Mouse (Mus musculus) CD4-positive, CD25-positive, alpha-beta regulatory T cell, adult 2 months (primary cell): Measurements from ENCODE around the gene Nup214.
"Not testable (repeated sequence)": the region's sequence is repeated elsewhere in the genome, so short reads cannot be mapped to it uniquely, and the experiment has no call there.

Experiments used
- DNase-seq: peaks from one replicate; pipeline ENCODE4 v3.0.0-alpha.2; 2012; ENCODE audit warnings: low read depth, low spot score

The Nup214 gene

GRCm38 (mm10) chr2:31963491-31963890, 10.7 kb upstream of the Nup214 start:
- DNase-seq, result no peak

GRCm38 (mm10) chr2:31964191-31964590, 10.0 kb upstream of the Nup214 start:
- no peak for DNase-seq

GRCm38 (mm10) chr2:31965110-31965509, 9.1 kb upstream of the Nup214 start:
- peak; percentile 78 for DNase-seq

DNA sequence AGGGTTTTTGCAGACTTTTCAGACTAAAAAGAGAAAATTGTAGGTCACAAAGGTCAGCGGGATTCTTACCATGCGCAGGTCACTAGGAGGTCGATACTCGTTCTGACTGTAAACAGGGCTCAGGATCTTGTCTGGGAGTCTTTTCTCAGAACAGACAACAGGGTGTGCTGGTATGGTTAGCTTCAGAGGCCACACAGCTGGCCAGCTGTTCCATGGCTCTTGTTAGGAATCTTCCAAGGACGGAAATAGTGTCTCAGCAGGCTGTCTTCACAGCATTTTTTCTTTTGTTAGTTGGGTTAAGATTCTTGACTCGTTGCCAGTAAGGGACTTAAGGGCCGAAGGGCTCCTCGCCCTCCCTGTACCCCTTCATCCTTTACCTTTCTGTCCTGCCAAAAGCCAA, 7.4 kb upstream of the Nup214 start:
- no peak for DNase-seq

DNA sequence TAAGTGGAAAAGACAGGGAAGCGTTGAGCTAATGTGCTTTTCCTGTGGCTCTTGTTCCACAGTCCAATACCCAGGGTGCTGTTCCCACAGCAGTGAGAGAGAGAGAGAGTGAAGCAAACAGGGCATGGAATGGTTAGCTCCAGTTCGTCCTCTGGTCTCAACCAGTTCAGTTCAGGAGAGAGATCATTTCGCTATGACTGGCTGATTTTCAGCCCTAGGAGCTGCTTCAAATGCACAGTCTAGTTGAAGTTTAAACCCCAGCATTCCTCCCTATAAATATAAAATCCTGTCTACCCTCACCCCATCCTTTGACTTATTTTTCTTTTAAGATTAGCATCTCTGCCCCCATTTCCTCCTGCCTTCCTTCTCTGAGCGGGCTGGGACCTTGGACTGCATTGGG, 1.6 kb upstream of the Nup214 start:
- no peak for DNase-seq

DNA sequence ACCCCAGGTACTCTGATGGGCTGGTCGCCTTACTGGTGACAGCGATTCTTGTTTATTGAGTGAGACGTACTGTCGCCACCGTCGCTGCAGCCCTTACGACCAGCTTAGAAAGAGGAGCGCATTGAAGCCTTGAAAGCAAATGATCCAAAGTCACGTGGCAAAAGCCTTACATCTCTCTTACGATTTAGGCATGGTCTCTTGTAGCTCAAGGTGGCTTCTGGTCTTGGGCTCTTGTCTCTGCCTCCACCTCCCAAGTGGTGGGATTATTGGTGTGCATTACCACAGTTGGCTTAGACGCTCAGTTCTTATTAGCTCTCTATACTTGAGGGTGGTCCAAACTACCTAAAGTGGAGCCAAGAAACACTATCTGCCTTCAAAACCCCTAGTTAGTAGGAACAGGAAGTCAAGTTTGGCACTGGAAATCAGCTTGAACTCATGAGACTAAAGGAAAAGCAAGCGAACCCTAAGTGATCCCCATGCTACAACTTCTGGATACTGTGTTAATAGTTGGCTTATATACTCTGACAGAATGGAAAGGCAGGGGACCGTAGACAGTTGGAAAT, 654 bp downstream of the Nup214 start:
- no peak for DNase-seq

GRCm38 (mm10) chr2:31987774-31988173, 13.5 kb downstream of the Nup214 start:
- no peak for DNase-seq

DNA sequence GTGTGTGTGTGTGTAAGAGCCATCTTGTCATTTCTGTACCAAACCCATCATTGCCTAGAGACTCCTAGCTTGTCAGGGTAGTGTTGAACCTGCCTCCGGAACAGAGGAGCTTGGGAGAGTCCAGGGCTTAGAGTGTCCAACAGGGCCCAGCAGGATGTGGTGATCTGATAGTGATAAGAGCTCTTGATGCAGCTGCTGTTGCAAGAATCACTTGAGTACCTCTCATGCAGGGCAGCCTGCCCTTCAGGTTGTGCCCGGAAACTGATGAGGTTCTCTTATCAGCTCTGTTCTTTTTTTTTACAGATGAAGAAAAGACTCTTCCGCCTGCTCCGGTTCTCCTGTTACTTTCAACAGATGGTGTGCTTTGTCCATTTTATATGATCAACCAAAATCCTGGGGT, 16.7 kb downstream of the Nup214 start:
- DNase-seq, result no peak

DNA sequence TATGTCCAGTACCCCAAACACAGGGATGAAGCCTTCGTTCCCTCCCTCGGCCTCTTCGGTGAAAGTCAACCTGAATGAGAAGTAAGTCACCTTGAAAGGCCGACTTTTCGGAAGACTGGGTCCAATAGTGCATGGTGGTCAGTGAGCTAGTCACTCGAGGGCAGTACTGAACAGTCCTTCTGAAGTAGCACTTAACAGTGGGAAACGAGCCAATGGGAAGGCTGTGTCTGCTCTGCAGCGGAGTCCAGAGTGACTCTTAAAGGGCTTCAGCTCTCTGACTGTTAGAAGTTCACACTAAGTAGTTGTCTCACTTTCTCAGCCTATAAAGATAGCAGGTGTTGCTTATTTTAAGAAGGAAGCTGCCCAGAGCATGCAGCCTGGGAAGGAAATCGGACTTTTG, 20.7 kb downstream of the Nup214 start:
- DNase-seq, result no peak

GRCm38 (mm10) chr2:31996060-31996459, 21.8 kb downstream of the Nup214 start:
- DNase-seq, result no peak

DNA sequence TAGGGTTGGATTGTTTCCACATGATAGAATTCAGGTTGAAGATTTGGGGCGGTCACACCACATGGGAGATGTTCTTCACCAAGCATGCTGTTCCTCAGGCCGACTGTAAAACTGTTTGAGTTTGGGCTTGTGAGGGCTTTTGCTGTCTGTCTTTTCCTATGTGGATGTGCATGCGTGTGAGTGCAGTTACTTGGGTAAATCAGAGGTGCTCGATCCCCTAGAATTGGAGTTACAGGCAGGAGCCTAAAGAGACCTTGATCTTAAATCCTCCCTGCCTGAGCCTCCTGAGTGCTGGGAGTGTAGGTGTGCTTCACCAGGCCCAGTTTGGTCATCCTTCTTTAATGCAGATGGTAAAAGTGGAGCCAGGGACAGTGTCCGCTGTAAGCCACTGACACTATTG, 23.3 kb downstream of the Nup214 start:
- no peak for DNase-seq

- DNase-seq, result peak; percentile 64
Observed at GRCm38 (mm10) chr2:31998443-31998842, 24.2 kb downstream of the Nup214 start.

- no peak for DNase-seq
Observed at GRCm38 (mm10) chr2:32008311-32008710, 34.1 kb downstream of the Nup214 start.

DNA sequence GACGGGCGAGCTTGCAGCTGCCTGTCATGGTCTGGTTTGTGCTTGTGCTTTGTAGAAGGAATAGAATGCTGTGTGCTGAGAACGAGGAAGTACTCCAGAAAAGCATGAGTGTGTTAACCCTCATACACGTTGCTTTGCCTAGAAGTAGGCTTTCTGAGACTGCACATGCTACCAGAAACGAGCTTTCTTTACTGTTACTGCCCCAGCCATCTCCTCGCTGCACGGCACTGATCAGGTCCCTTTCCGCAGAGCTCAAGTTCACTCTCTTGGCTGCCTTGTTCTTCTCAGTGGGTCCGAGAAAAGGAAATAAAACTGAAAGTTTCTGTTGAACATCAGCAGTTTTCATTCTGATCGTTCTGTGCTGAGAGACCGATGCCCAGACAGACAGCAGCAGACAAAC, 34.5 kb downstream of the Nup214 start:
- no peak for DNase-seq

DNA sequence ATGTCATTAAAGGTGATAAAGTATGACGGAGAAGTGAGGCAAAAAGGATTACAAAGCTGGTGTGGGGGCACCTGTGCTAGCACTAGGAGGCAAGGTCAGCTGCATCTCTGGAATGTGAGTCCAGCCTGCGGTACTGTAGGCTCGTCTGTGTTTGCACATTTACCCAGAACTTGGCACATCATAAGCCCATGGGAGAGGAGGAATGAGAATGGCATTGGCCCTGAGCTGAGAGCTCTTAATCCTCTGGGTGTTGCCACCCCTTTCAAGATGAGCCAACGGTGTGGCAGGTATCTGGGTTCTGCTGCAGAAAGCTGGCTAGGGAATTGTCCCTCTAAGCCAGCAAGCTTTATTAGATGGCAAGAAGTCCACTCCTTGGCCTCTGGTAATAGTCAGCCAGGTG, 45.5 kb downstream of the Nup214 start:
- no peak for DNase-seq

DNA sequence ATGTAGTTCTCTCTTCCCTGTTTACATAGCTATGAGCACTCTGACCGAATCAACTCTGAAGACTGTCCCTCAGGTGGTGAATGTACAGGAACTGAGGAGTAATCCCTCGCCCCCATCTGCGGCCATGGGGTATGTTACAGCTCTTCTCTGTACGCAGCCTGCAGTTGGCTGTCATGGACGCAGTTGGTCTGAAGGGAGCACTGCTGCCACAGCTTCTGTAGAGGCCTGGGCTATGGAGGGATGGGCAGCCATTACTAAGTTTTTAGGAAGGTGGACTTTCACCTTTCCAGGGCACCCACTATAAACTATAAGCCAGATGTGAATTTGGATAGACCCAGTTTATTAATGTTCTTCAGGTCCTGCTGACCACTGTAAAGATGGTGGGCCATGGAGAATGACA, 46.0 kb downstream of the Nup214 start:
- peak; percentile 47 for DNase-seq

DNA sequence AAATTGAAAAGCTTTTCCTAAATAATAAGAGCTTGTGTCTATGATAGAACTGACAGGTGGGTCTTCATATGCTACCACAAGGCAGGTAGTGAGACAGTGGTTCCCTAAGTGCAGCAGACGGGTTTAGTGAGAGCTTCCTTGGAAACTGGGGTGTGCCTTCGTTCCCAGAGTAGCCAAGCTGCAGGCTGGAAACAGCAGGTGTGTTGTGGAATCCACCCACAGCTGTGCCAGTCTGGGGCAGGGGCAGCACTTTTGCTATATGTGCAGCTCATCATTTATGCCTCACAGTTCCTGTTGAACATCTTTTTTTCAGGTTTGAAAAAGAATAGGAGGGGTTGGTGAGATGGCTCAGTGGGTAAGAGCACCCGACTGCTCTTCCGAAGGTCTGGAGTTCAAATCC, 50.1 kb downstream of the Nup214 start:
- no peak for DNase-seq

- DNase-seq, result no peak
Observed at GRCm38 (mm10) chr2:32029636-32030035, 55.4 kb downstream of the Nup214 start.

DNA sequence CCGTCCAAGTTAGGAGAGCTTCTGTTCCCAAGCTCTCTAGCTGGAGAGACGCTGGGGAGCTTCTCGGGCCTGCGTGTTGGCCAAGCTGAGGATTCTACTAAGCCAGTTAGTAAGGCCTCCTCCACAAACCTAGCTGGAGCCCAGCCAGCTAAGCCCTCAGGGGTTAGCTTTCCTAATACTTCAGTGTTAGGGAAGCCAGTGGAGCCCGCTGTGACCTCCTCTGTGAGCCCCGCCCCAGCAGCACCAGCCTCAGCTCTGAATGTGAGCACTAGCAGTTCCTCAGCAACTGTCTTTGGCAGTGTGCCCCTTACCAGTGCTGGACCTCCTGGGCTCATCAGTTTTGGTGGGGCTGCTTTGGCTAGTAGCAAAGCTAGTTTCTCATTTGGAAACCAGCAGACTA, 59.2 kb downstream of the Nup214 start:
- no peak for DNase-seq

DNA sequence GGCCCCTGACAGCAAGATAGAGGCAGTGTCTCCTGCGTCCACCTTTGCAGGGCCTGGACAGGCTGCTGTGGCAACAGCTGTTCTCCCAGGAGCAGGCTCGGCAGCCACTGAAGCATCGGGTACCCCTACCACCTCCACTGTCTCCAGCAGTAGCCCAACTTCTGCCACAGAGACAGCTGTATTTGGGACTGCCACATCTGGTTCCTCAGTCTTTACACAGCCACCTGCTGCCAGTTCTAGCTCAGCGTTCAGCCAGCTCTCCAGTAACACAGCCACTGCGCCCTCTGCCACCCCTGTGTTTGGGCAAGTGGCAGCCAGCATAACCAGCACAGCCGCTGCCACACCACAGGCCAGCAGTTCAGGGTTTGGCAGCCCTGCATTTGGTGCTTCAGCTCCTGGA, 60.0 kb downstream of the Nup214 start:
- no peak for DNase-seq

- peak; percentile 69 for DNase-seq
Observed at GRCm38 (mm10) chr2:32037279-32037858, 63.1 kb downstream of the Nup214 start.

GRCm38 (mm10) chr2:32038661-32039081, 64.4 kb downstream of the Nup214 start:
- DNase-seq, result peak; percentile 26

DNA sequence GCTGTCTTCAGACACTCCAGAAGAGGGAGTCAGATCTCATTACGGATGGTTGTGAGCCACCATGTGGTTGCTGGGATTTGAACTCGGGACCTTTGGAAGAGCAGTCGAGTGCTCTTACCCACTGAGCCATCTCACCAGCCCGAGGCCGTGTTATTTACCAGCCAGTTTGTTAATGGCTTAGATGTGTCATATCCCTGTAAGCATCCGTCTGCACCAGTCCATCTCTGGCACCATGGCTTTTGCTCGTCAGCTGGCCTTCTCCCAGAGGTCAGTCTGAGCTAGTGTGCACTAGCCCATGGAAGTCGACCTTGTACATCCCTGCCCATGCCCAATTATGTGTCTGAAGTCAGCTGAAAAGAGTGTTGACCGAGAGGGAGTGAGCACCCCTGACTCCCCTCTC, 66.4 kb downstream of the Nup214 start:
- not testable (repeated sequence) for DNase-seq

DNA sequence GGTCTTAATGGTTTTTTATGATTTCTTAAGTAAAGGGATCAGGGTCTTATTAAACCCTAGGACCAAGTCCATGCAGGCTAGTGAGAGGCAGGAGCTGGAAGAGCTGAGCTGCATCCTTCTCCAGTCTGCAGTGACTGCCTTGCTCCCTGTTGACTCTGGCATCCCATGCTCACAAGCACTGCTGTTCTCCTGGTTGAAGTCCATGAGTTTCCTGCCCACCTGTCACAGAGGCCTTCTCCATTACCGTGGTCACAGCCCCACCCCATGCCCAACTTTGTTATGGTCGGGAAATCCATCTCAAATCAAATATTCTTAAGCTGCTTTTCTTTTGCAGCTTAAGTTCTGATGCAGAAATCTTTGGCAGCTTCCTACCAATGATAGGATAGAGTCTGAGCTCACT, 66.9 kb downstream of the Nup214 start:
- DNase-seq, result no peak
